Mouse (Mus musculus) urinary bladder, postnatal 25 days (tissue): ENCODE measurements at regions not wholly inside any gene's neighbourhood (a gene's known extent, or its start where the extent isn't known, plus 50 kb on each side); places are given as distances from the start of the nearest gene placed in this dataset.
"Not testable (repeated sequence)": the region's sequence is repeated elsewhere in the genome, so short reads cannot be mapped to it uniquely, and the experiment has no call there.

Experiments
- DNase-seq: peaks from one replicate; pipeline ENCODE4 v3.0.0; 2022; ENCODE audit warnings: low spot score

DNA sequence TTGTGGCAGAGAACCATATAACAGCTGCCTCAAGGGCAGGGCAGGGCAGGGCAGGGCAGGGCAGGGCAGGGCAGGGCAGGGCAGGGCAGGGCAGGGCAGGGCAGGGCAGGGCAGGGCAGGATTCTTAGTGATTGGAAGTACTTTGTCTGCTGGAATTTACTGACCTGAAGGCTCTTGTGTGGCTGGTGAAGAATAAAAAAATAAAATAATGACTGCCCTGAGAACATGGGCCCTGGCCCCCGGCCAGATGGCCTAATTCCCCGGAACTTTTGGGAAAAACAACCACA, 169.3 kb downstream of the Qk start:
- DNase-seq: not testable (repeated sequence)

DNA sequence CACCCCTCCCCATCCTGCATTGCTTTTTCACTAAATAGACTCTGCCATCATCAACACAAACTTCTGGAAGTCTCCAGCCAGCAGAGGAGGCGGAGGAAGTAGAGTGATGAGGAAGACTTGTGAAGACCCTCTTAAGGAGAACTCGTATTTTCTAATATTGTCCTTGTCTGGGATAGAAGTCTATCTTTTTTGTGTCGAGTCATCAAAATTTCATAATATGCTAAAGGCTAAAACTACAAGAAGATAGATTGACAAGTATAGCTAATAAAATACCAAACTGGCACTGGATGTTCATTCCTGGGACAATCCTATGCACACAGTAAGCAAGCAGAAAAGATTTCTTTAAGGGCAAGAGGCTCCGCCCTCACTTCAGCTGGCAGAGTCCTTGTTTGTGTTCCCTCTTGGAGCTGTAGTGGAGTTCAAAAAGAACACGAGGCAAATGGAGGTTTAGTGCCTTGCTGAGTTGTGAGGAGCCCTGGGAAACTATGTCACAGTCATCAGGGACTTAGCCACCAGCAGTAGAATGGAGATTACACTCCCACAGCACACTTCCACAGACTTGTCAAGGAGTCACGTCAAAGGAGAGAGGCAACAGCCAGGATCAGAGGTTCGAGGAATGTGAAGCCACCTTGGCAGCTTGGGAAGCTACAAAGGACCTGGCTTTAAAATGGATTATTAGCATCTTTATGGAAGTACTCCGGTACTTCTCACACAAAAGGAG, 169.8 kb downstream of the Qk start:
- DNase-seq: no peak

DNA sequence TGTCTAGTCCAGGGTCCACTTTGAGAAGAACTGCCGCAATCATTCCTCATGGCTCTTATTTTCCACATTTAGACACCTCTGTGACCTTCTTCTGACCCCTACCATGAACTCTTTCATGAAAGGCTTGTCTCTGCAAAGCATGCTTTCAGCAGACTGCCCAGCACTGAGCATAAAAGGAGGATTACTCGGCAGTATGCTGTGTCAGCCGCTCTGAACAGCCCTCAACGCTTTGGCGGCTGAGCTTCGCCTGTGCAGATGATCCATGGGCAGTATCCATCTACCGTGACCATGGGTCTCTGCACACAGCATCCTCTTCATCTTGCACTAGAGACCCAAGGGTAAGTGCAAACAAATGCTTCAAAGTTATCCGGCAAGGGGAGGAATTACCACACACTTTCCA, 172.5 kb downstream of the Qk start:
- DNase-seq: no peak

DNA sequence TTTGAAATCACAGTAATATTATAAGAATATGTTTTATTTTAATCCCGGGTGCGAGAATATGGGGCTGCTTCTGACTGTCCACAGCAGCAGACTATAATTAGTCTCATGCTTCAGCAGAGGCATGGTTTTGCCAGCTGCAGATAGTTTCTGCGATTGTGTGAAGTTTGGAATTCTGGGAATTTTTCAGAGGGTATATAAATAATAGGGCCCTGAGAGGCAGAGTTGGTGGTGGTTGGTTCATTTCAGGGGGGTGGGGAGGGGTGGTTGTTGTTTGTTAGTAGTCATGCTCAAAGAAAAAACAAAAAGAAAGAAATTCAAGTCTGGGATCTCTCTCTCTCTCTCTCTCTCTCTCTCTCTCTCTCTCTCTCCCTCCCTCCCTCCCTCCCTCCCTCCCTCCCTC, 173.1 kb downstream of the Qk start:
- DNase-seq: no peak

DNA sequence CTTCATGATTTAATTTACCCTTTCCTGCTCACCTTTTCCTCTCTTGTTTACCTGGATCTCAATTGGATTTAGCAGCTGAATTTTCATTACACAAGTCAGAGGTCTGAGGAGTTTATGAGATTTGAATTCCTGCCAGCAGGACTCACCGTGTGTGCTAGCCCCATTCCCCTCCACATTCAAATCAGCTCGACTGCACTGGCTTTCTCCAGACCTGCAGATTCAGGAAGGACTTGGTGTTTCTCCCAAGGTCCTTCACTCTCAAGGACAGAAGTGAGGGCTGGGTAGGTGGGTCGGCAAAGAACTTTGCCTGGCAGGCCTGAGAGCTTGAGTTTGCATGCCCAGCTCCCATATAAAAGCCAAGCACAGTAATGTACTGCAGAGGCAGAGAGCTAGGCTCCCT, 180.8 kb downstream of the Qk start:
- DNase-seq: no peak

DNA sequence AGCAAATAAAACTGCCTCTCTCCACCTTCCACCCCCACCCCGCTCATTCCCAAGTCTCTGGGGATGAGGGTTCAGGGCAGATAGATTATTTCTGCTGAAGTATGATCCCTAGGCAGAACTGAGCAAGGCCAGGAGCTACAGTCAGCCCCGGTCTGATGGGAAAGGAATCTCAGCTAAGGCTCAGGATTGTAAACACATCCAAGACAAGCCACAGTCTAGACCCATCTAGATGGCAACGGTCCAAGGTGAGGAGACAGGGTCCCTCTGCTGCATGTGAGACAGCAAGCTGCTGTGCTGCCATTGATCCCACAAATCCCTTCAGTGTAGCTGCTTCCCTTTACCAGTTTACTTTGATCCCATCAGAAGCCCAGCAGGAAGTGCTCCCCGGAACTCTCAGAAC, 181.3 kb downstream of the Qk start:
- no peak for DNase-seq

DNA sequence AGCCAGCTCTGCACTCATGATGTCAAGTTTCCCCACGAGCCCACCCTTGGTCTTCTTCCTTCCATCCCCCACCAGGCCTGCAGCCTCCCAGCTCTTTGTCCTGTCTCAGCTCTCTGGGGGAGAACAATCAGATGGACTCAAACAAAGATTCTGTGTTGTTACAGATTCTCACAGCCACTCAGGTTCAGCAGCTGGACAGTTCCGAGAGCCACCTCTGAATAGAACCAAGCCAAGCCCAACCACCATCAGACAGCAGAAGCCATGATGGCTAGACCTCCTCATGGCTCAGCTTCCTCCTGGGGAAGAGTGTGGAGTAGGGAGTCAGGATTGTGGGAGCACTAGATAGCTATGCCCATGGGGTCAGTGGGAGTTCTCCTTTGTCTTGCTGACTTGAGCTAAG, 184.5 kb downstream of the Qk start:
- no peak for DNase-seq

DNA sequence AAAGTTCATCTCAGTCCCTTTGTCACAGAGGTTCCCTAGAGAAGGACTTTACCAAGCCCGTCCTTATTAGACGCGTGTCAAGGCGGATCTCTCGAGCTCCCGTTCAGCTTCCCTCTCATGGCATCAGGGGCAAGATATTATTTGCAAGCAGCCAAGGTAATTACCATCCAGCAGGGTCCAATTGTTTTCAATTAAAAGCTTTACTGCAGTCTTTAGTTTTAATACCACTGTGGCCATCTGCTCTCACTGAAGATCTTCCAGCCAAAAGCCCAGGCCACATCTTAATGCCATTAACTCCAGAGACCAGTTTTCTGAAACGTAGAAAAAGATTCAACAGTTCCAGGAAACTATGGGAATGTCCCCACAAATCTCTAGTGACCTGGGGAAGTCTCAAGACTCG, 191.1 kb downstream of the Qk start:
- DNase-seq: no peak

DNA sequence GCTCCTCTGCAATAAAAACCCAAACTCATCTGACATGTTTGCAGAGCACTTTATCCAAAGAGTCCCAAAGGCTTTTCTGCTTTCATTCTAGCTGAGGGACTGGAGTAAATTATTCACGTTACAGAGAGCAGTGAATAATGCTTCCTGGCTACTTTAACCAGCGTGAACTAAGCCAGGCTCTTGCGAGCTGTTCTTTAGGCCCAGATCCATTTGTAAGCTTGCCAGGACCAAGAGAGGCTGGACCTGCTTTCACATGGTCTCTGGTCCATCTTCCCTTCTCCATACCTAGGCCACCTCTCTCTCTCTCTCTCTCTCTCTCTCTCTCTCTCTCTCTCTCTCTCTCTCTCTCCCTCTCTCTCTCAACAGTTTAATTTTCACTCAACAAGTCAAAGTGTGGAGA, 197.2 kb downstream of the Qk start:
- DNase-seq: no peak

DNA sequence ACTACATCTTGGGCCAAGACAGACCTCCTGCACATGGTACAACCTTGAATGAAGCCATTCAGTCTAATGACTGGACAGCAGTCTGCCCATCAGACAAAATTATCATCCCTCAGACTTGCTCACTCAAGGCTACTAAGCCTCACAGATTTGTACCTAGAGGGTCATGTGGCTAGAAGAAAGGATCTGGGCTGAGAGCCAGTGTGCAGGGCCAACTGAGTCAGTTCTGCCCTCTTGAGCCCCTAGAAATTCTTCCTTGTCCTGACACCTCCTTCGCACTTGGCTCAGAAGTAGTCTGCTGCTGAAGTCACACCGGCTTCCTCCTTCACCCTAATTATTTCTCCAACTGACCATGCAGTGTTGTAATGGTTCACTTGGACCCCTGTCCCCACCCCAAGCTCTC, 207.5 kb downstream of the Qk start:
- DNase-seq: no peak

DNA sequence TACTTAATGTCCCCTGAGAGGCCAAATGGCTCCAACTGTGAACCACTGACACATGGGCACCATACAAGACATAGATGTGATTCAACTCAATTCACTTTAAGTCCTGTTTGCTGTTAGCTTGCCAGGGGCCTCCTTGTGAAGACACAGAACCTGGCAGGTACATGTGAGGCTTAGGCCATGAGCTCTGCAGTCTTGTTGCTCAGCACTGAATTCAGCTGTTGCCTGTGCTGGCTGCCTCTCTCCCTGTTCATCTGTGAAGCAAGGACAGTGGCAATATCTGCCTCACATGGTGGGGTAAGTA, 209.3 kb downstream of the Qk start:
- no peak for DNase-seq

DNA sequence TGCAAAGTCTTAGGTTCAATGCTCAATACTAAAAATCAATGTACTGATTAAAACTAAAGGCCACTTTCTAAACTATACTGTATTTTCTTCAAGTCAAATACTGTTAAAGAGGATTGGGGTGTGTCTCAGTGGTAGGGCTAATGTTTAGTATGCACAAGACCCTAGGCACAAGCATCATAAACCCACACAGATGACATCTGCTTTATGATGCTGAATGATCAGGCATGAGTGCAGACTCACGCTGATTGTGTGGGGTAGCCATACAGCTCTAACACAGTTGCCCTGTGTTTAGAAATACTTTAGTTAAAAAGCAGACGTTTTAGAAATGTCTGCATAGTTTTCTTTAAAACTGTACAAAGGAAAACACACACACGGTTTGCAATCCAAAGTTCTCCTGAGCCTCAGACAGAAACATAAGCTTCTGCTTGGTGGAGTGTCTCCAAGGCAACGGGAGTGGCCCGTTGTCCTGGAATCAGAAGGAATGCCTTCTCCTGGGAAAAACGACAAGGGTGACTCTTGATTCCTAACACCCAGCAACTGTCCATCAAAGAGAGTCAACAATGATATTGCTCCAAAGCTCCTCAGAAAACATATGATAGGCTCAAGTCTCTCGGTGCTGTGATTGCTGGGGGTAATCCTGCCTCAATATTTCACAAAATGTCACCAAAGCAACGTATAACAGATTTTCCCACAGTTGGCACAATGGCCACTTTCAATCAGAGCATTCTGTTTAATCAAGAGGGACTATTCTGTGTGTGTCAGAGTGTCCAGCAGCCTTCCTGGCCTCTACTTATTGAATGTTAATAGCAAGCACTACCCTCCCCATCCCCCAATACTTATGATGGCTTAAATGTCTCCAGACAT, 209.9 kb downstream of the Qk start:
- DNase-seq: no peak

DNA sequence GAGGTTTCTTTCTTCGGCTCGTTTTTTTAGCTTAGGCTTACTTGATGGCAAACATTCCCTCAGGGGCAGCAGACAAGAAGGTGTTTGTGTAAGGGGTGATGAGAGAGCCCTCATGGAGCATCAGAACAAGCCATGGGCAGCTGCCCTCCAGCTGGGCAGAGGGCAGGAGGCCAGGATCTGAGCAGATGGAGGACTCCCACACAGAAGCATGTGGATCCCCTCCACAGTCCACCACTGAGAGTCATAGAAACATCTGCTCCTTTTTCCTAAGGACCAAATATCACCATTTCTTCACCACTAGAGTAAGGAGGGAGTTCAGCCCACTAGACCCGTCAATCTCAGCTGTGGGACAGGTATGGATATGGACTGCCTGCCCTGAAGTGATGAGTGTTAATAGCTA, 214.4 kb downstream of the Qk start:
- no peak for DNase-seq

DNA sequence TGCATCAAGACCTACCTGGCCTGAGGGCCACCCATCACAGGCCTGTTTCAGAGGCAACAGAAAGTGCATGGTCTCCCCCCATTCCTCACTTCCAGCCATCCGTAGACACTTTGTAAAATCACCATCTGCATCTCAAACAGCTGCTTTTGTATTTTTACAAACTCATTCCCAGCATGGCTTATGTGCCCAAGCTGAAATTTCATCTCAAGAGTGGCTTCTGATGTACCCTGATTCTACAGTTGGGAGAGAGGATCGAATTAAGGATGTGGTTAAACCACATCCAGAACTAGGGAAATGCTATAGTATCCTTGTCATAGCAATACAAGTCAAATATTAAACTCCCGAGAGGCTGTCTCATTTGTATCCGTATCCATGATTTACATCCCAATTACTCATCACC, 221.5 kb downstream of the Qk start:
- DNase-seq: no peak

DNA sequence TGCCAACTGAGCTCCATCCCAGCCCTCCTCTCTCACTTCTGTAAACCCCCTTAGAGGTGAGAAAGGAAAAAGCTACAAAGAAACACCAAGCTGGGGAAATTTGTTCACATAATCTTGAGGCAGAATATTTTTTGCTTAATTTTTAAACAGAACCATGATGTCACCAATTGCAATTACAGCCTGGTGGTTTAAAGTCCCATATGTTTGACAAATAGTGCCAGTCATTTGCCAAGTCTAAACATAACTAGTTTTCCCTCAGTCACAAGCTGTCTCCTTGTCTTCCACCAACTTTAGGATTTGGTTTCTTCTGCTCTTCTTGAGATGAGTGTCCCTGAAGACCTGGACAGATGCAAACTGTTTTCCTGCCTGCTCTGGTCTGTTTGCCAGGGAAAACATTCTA, 222.0 kb downstream of the Qk start:
- DNase-seq: no peak

DNA sequence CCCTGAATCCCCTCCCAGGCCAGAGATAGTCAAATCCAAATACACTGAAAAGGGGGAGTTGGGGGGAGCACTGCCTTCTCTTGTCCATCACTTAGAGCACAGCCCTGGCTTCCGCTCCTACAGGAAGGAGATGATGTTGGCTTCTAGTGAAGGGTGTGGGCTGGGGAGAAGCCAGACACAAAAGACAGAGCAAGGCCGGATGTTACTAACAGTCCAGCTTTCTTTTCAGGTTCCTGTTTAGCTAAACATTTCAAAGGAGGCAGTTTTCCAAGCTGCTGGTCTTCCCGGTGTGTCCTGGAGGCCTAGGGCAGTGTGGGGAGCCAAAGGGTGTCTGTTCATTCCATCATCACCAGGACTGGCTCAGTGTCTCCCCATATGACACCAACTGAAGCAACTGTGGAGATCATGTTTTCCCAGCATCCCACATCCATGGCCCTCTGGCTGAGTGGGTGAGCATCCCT, 223.8 kb downstream of the Qk start:
- DNase-seq: no peak

DNA sequence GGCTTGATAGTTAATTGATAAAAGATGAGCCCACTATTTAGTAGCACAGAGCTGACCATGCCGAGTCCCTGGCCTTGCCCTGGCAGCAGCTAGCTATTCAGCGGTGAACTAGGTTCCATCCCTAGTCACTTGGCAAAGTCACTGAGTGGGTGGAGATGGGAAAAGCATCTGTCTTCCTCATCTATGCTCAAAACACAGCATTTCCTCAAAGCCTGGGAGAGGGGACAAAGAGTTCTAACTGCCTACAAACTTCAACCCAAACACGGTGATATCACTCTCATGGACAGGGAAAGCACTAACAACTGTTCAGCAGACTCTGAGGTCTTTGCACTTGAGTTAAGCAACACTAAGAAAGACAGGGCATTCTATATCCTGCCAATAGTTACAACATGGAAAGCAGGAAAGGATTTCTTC, 225.5 kb downstream of the Qk start:
- peak; percentile 6 for DNase-seq

DNA sequence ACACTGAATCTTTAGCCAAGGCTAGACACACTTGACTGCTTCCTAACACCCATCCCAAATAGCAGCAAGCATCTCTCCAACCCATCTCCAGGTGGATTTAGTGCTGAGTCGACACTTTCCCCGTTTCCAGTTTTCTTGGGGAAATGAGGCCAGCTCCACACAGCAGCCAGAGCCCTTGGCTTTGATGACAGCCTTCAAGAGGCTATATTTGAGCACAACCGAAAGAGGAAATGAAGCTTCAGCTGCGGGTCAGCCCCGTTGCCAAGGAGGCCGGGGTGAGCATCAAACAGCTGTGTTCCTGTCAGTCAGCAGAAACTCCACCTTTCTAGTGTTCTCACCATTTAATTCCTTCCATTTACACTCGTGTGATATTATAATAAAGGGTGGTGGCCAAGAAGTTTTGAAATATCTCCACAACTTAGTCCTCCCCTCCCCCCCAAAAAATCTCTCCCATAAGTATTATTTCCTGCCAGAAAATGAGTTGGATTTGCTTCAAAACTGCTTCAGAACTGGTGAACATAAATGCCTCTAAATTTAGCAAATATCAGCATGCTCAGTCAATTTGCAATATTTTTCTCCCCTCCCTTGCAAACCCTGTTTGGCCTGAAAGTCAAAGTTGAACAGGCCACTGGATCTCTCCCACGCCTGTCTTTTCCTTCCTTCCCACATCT, 226.1 kb downstream of the Qk start:
- DNase-seq: no peak

DNA sequence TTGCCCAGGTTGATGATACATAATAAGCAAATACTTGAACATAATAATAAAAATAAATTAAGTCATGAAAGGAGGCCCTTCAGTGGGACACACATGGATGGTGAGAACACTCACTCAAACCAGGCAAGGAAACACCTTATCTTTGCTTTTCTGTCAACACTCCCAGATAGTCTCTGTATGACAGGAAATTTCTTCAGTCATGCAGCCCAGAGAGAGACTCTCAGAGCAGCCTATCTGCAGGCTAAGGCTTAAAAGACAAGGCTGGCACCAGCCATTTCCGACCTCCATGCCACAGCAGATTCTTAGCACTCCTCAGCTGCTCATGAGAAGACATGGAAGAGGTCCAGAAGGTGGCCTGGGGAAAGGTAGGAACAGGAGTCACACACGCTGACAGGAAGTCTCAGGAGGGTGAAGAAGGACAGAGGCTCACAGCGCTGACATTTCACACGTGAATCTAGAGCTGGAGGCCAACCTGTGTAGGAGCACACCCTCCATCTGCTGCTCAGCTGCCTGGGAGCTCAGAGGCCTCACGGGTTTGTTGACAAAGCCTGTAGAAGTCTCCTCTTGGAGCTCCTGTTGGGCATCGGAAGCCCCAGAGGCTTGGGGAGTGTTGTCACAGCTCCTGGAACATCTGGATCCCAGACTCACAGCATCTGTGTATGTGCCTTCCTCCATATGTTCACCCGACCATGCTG, 232.3 kb downstream of the Qk start:
- no peak for DNase-seq

DNA sequence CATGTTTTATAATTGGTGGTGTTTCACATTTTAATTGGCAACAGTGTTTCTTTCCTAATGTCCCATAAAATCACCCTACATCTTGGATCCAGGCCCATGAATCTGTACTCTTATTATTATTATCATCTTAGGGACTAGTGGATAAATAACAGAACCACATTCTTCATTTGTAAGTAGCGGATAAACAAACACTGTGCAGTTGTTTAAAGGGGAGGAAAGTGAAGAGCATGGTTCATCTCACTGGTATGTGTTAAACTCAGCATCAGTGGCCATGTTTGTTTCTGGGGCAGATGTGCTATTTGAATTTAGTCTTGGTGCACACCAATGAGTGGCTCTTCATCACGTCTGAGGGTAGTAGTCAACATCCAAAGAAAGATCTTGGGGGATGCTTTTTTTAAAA, 233.1 kb downstream of the Qk start:
- DNase-seq: no peak

DNA sequence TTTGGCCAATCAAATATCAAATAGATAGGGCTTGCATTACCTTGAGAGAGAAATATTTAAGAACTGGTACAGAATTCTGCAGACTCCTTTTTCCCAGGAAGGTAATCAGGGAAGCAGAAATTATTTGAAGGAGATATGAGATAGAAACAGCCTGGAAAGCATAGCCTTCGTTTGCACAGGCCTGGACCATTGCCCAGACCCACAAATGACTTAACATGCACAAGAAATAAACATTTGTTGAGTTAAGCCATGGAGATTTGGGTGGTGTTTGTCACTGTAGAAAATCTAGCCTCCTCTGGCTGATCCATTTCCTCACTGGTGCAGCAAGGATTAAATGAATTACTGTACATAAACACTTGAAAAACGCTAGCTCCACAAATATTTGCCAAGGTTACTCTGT, 233.5 kb downstream of the Qk start:
- peak; percentile 18 for DNase-seq

DNA sequence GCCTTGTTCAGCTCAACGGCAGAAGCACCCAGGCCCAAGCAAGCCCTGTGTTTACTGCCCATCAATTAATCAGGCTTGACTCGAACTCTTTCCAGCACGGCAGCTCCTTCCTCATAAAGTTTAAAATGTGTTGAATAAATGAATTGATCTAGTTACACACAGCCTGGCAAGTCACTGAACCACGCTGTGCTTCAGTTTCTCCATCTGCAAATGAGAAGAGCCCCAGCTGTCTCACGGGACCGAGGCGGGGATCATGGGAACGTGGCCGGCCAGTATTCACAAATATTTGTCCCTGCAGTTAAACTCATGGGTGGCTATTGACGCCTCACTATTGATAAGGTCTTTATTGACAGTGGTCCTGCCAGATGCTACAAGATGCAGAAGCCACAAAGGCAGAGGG, 237.9 kb downstream of the Qk start:
- DNase-seq: no peak
